Mouse (Mus musculus): ENCODE measurements at regions not wholly inside any gene's neighbourhood (a gene's known extent, or its start where the extent isn't known, plus 50 kb on each side); places are given as distances from the start of the nearest gene placed in this dataset.

DNA sequence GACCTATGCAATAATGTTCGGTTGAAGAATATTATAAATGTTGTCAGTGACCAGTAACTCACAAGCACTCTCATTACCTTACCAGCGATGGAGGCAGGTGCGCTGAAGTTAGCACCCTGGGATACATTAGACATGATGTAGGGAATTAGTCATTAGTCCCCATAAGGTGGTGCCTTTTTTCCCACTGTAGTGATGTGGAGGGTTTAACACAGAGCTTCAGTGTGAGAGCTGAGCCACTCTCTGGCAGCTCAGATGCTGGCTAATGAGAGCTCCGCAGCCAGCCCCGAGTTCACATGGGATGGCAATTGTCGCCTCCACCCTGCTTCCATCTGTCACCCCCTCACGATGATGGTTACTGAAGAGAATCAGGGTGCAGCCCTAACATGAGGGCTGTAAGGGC lies 286.6 kb downstream of the Lnpk start:
- Histone ChIP-seq H3K4me1 (replicated peaks; ENCODE audit: control insufficient read depth, insufficient read depth, low read length) (no peaks in the 10 kb centered on the region), H3K9ac (ENCODE audit: low read length) (no peak overlapping the region), H3K9me3 (ENCODE audit: control insufficient read depth, low read length) (no peaks in the 10 kb centered on the region), H3K4me2 (ENCODE audit: low read depth, low read length) (no peak overlapping the region), H3K36me3 (ENCODE audit: control insufficient read depth, insufficient read depth, low read length) (no peaks in the 10 kb centered on the region), H3K27ac (ENCODE audit: low read length) (no peak overlapping the region), H3K4me3 (ENCODE audit: low read length) (no peak overlapping the region), H3K27me3 (ENCODE audit: control insufficient read depth, insufficient read depth, low read depth, low read length) (no peaks in the 10 kb centered on the region; the same call in 1 of the 2 replicates)
- ATAC-seq (ENCODE audit: low read depth), result no peak
- 92% methylated on average over 7 of the region's 7 CpGs for WGBS

DNA sequence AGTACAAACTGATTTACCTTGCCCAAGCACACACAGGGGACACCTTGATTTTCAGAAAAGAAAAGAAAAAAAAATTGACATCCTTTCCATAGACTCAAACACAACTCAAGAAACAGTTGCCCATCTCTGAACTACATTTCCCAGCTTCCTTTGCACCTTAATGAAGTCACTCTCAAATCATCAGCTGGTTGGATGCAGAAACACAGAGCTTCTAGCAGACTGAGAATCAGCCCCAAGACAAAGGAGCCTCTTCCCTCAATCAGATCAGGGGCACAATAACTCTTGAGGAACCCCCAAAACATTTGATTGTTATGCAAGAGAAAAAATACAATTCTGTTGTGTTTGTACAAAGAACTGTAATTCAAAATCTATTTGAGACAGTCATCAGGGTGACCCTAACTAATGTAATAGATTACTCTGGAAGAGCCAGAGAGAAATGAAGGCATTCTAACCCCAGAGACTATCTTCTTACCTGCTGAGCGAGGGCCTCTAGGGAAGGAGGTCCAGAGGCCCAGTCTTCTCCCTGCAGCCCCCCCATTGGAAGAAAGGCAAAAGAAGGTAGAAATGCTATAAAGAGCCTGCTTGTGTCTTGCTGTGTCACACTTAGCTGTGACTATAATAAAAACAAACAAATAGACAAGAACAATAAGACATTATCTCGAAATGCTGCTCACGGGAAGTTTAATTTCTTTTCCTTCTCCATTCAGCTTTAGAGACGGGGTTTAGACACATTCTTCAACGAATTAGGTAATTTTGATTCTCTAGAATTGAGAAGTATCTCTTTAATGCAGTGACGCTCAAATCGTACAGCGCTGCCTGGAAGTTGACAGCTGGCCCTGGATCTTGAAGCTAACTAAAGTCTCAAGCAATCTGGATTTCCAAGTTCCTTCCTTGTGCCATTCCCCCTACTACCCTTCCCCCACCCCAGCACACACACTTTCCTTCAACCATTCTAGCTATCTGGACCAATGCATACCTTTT lies 287.5 kb downstream of the Lnpk start:
- WGBS, result 71% methylated on average over 8 of the region's 8 CpGs
- no peak overlapping the region for H3K27ac ChIP-seq (ENCODE audit: low read length)

DNA sequence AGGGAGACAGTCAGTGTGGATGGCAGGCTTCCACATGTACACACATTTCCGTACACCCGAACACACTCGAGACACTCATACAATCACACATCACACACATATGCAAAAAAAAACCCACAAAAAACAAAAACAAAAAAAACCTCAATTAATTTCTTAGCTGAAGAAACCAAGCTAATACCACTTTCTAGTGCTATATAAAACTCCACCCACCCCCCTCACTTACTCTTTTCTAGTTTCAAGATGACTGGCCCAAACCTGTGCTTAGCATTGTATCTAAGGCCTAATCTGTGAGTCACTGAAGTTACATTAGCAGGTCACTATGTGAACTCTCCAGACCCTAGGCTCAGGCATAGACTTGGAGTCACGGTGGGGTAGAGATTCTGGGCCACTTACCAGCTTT lies 293.6 kb downstream of the Lnpk start:
- H3K4me2 ChIP-seq (ENCODE audit: low read depth, low read length), result no peak overlapping the region
- H3K36me3 ChIP-seq (ENCODE audit: control insufficient read depth, insufficient read depth, low read length), result no peaks in the 10 kb centered on the region
- H3K4me1 ChIP-seq (replicated peaks; ENCODE audit: control insufficient read depth, insufficient read depth, low read length), result no peaks in the 10 kb centered on the region
- no peaks in the 10 kb centered on the region for H3K27me3 ChIP-seq (ENCODE audit: control insufficient read depth, insufficient read depth, low read depth, low read length)
- no peak overlapping the region for H3K27ac ChIP-seq (ENCODE audit: low read length)
- H3K9ac ChIP-seq (ENCODE audit: low read length), result no peak overlapping the region
- 89% methylated on average over 4 of the region's 4 CpGs for WGBS
- no peaks in the 10 kb centered on the region for H3K9me3 ChIP-seq (ENCODE audit: control insufficient read depth, low read length)
- no peak overlapping the region for H3K4me3 ChIP-seq (ENCODE audit: low read length)
- no peak for ATAC-seq (ENCODE audit: low read depth)

More for the DNA sequence above, 287.5 kb downstream of the Lnpk start:
- Histone ChIP-seq H3K4me3 (ENCODE audit: low read length) (no peak overlapping the region), H3K9ac (ENCODE audit: low read length) (no peak overlapping the region), H3K27me3 (ENCODE audit: control insufficient read depth, insufficient read depth, low read depth, low read length) (no peaks in the 10 kb centered on the region), H3K9me3 (ENCODE audit: control insufficient read depth, low read length) (no peaks in the 10 kb centered on the region), H3K4me2 (ENCODE audit: low read depth, low read length) (no peak overlapping the region), H3K36me3 (ENCODE audit: control insufficient read depth, insufficient read depth, low read length) (no peaks in the 10 kb centered on the region), H3K4me1 (replicated peaks; ENCODE audit: control insufficient read depth, insufficient read depth, low read length) (no peaks in the 10 kb centered on the region)
- ATAC-seq (ENCODE audit: low read depth), result no peak

DNA sequence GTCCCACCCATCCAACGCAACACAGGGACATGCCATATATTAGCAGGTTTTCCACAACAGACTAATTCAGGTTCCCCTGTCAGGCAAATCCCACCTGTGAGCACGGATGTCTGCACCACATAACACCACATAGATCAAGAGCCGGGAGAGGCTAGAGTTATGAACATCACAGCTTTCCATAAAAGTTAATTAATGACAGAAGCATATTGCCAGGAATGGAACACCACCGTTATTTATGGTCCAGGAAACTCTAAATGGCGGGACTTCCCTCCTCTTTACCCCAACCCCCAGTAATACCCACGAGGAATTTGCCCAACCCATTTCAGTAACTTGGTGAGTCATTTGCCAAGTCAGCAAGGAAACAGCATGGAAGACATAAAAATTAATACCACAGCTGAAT lies 314.3 kb downstream of the Lnpk start:
- H3K27me3 ChIP-seq (ENCODE audit: control insufficient read depth, insufficient read depth, low read depth, low read length), result no peaks in the 10 kb centered on the region
- H3K9me3 ChIP-seq (ENCODE audit: control insufficient read depth, low read length), result no peaks in the 10 kb centered on the region
- H3K27ac ChIP-seq (ENCODE audit: low read length), result no peak overlapping the region
- no peak overlapping the region for H3K9ac ChIP-seq (ENCODE audit: low read length)
- no peak overlapping the region for H3K4me3 ChIP-seq (ENCODE audit: low read length)
- no peaks in the 10 kb centered on the region for H3K4me1 ChIP-seq (replicated peaks; ENCODE audit: control insufficient read depth, insufficient read depth, low read length)
- ATAC-seq (ENCODE audit: low read depth), result no peak
- no peaks in the 10 kb centered on the region for H3K36me3 ChIP-seq (ENCODE audit: control insufficient read depth, insufficient read depth, low read length)
- WGBS, result 74% methylated on average over 6 of the region's 6 CpGs
- no peak overlapping the region for H3K4me2 ChIP-seq (ENCODE audit: low read depth, low read length)

DNA sequence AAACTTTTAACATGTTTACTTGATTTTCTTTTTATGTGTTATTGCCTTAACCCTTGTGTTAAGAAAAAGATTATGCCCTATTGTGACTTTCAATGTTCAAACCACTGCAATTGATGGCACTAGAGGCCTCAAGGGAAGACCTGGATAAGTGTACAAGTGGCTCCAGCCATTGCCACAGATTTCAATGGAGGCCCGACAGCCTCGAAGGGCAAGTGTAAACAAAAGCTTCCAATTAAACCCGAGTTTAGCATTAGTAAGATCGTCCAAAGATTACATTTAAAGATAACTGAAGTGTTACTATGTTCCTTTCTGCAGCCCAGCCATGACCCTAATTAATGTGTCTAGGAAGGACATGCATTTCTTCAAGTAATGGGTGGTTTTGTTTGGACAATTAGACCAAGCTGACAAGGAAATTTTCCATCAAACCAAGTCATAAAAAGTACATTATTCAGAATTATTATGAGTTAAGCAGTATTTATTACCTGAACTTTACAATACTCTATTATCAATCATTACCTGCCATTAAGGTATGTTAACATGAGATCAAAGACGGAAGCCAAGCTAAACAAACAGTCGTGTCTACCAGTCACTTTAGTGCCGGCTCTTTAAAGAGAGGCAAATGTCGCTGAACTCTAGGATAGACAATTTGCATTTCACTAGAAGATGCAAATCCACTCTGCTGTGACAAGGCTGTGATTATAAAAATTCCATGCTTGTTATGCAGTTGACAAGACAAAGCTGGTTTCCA lies 322.0 kb downstream of the Lnpk start:
- WGBS, result 7% methylated on average over 8 of the region's 8 CpGs
- Histone ChIP-seq H3K36me3 (ENCODE audit: control insufficient read depth, insufficient read depth, low read length) (no peaks in the 10 kb centered on the region), H3K4me3 (ENCODE audit: low read length) (no peak overlapping the region), H3K27ac (ENCODE audit: low read length) (no peak overlapping the region), H3K9me3 (ENCODE audit: control insufficient read depth, low read length) (no peaks in the 10 kb centered on the region), H3K9ac (ENCODE audit: low read length) (no peak overlapping the region), H3K4me2 (ENCODE audit: low read depth, low read length) (no peak overlapping the region), H3K27me3 (ENCODE audit: control insufficient read depth, insufficient read depth, low read depth, low read length) (no peaks in the 10 kb centered on the region), H3K4me1 (replicated peaks; ENCODE audit: control insufficient read depth, insufficient read depth, low read length) (no peaks in the 10 kb centered on the region)
- ATAC-seq (ENCODE audit: low read depth), result no peak

DNA sequence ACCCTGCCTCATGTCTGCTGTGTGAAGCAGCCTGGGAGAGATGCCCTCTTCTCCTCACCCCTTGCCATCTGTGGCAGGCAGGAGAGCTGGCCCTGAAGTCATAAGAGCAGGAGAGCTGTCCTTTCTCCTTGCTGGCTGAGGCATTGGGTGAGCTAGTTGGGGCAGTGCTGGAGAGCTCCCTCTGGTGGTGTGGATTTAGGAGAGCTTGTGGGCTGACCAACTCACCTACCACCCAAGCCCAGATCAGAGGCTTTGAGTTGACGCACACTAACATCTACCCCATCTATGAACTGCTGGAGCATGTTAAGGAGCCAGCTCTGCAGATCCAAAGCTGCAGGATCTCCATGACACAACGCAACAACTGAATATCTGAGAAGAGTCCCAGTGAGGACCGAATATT lies 331.7 kb downstream of the Lnpk start:
- H3K9ac ChIP-seq (ENCODE audit: low read length), result no peak overlapping the region
- no peaks in the 10 kb centered on the region for H3K27me3 ChIP-seq (ENCODE audit: control insufficient read depth, insufficient read depth, low read depth, low read length)
- H3K36me3 ChIP-seq (ENCODE audit: control insufficient read depth, insufficient read depth, low read length), result no peaks in the 10 kb centered on the region
- no peak overlapping the region for H3K4me2 ChIP-seq (ENCODE audit: low read depth, low read length)
- no peak for ATAC-seq (ENCODE audit: low read depth)
- peaks cover 6% of the 10 kb centered on the region for H3K4me1 ChIP-seq (replicated peaks; ENCODE audit: control insufficient read depth, insufficient read depth, low read length)
- no peak overlapping the region for H3K27ac ChIP-seq (ENCODE audit: low read length)
- 92% methylated on average over 3 of the region's 3 CpGs for WGBS
- no peak overlapping the region for H3K4me3 ChIP-seq (ENCODE audit: low read length)
- H3K9me3 ChIP-seq (ENCODE audit: control insufficient read depth, low read length), result no peaks in the 10 kb centered on the region

DNA sequence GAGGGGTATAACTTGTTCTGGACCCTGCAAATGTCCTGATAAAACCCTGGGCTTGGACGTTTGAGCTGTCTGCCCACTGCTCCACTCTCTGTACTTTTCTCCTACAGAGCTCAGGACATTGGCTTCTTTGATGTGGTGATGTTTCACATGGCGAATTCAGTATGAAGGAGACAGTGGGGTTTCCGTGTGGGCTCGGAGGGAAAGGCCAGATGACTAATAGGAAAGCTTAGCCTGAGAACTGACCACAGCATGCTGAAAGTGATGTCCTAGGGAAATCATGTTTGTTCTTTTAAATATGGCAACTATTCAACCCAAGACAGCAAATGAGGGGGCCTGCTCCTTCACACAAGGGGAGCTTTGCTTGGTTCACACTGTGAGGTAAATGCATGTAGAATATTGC lies 332.6 kb downstream of the Lnpk start:
- Histone ChIP-seq H3K4me1 (replicated peaks; ENCODE audit: control insufficient read depth, insufficient read depth, low read length) (peaks cover 6% of the 10 kb centered on the region), H3K9me3 (ENCODE audit: control insufficient read depth, low read length) (no peaks in the 10 kb centered on the region), H3K4me2 (ENCODE audit: low read depth, low read length) (no peak overlapping the region), H3K4me3 (ENCODE audit: low read length) (no peak overlapping the region), H3K27me3 (ENCODE audit: control insufficient read depth, insufficient read depth, low read depth, low read length) (no peaks in the 10 kb centered on the region), H3K9ac (ENCODE audit: low read length) (no peak overlapping the region), H3K27ac (ENCODE audit: low read length) (no peak overlapping the region), H3K36me3 (ENCODE audit: control insufficient read depth, insufficient read depth, low read length) (no peaks in the 10 kb centered on the region)
- no peak for ATAC-seq (ENCODE audit: low read depth)
- WGBS, result 78% methylated on average over 4 of the region's 4 CpGs

DNA sequence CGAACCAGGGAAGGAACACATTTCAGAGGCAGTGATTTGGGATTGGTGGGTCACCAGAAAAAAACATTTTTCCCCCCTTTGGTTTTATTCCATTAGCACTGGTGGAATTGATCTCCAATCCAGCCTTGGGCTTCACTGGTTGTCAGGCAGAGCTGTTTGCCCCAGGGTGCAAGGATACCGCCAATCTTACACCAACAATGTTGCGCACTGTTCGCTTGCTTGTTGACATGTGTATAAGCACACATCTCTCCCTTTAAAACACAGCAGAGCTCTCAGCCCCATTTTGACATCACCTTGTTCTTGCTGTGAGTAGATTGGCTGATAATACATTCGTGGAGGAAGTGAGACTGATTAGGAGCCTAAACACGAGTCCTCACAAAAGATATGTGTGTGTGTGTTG lies 333.1 kb upstream of the Atp5g3 start:
- peaks cover 6% of the 10 kb centered on the region for H3K4me1 ChIP-seq (replicated peaks; ENCODE audit: control insufficient read depth, insufficient read depth, low read length)
- no peaks in the 10 kb centered on the region for H3K27me3 ChIP-seq (ENCODE audit: control insufficient read depth, insufficient read depth, low read depth, low read length)
- 56% methylated on average over 6 of the region's 6 CpGs for WGBS
- no peak overlapping the region for H3K9ac ChIP-seq (ENCODE audit: low read length)
- H3K4me2 ChIP-seq (ENCODE audit: low read depth, low read length), result peak overlapping the region; percentile 29
- H3K4me3 ChIP-seq (ENCODE audit: low read length), result no peak overlapping the region
- ATAC-seq (ENCODE audit: low read depth), result no peak
- H3K9me3 ChIP-seq (ENCODE audit: control insufficient read depth, low read length), result no peaks in the 10 kb centered on the region
- no peak overlapping the region for H3K27ac ChIP-seq (ENCODE audit: low read length)
- no peaks in the 10 kb centered on the region for H3K36me3 ChIP-seq (ENCODE audit: control insufficient read depth, insufficient read depth, low read length)

DNA sequence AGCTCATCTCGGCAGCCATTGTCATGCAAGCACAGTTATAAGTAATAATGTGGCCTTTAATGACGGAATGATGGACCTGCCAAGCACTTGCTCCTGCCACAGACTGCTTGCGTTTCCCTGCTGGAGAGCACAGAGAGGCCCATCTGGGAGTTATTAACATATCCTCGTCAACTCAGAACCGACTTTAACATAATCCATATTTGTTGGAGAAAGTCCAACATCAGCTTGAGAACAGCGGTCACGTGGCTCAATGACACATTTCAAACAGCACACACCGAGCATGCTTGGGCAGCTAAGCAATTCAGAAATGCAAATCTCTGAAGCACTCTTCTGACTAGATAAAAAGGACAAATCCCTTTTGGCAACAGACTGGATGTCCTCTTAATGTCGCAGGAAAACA lies 332.7 kb upstream of the Atp5g3 start:
- Histone ChIP-seq H3K4me1 (replicated peaks; ENCODE audit: control insufficient read depth, insufficient read depth, low read length) (peaks cover 6% of the 10 kb centered on the region), H3K4me3 (ENCODE audit: low read length) (no peak overlapping the region), H3K9ac (ENCODE audit: low read length) (no peak overlapping the region), H3K27ac (ENCODE audit: low read length) (no peak overlapping the region), H3K36me3 (ENCODE audit: control insufficient read depth, insufficient read depth, low read length) (no peaks in the 10 kb centered on the region), H3K9me3 (ENCODE audit: control insufficient read depth, low read length) (no peaks in the 10 kb centered on the region), H3K4me2 (ENCODE audit: low read depth, low read length) (peak overlapping the region; percentile 29), H3K27me3 (ENCODE audit: control insufficient read depth, insufficient read depth, low read depth, low read length) (no peaks in the 10 kb centered on the region)
- 30% methylated on average over 9 of the region's 9 CpGs for WGBS
- ATAC-seq (ENCODE audit: low read depth), result peak; percentile 91
